Mouse (Mus musculus) bone marrow macrophage, adult 2 months (primary cell): ENCODE results near the gene Usp31.

Experiments
- CTCF ChIP-seq: IDR thresholded peaks from 2 replicates; pipeline ENCODE4 v1.5.1; 2012; ENCODE audit warnings: low read depth, mild to moderate bottlenecking, low read length, moderate library complexity
- POLR2A ChIP-seq: IDR thresholded peaks from 2 replicates; pipeline ENCODE4 v1.6.1; 2012; ENCODE audit warnings: mild to moderate bottlenecking, low read depth, low read length, borderline replicate concordance

GRCm38 (mm10) chr7:121652629-121653028 lies 54.4 kb downstream of the Usp31 start:
- TF ChIP-seq CTCF (no peak), POLR2A (no peak)
